Mouse (Mus musculus) liver, adult (tissue): Measurements from ENCODE around the gene Rnf152.

Source experiments
- GATA4 ChIP-seq: IDR thresholded peaks from 2 replicates; pipeline ENCODE4 v1.6.1; 2014; ENCODE audit warnings: mild to moderate bottlenecking, low read length; ENCODE audit not compliant: insufficient replicate concordance

The Rnf152 gene

GRCm38 (mm10) chr1:105331605-105332004 is 24.9 kb downstream of the Rnf152 start:
- TF ChIP-seq GATA4 = no peak

DNA sequence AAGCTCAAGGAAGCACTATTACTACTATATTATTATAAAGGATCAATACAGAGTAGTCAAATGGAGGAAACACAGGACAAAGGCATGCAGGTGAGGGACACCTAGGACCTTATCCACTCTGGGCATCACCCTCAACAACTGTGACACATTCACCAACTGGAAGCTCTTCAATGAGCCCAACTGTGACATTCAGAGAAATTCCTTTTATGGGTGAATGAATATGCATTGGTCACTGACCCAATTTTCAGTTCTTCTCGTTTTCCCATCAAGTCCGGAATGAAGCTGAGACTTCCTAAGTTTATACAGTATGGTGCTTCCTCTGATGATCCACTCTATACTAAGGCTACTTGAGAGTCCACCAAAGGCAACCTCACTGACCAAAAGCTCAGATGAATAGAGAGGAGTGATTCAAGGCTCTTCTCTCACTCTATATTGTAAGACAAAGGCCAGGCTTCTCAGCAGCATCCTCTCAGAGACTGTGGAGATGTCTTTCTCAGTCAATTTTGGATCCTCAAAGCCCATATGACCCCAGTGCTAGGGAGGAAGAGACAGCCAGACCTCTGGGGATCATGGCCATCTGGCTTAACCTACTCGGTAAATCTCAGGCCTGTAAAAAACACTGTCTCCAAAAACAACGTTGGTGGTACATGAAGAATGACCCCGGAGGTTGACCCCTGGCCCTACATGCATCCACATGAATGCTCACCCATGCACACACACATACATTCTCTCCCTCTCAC is 25.8 kb downstream of the Rnf152 start:
- TF ChIP-seq GATA4 = no peak

DNA sequence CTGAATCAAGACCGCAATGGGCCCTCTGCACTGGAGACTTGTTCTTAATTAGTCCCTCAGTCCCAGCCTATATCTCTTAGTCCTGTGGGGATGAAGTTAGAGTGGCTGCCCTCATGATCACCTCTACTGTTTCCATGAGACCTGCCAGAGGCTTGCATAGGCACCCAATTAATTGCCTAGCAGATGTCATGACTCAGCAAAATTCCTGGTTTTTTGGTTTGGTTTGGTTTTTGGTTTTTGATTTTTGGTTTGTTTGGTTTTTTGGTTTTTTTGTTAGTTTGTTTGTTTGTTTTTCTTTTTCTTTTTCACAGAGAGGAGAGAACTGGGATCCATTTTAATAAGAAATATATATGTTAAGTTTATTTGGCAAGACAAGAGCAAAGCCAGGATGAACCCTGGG is 28.7 kb downstream of the Rnf152 start:
- TF ChIP-seq GATA4 = no peak

DNA sequence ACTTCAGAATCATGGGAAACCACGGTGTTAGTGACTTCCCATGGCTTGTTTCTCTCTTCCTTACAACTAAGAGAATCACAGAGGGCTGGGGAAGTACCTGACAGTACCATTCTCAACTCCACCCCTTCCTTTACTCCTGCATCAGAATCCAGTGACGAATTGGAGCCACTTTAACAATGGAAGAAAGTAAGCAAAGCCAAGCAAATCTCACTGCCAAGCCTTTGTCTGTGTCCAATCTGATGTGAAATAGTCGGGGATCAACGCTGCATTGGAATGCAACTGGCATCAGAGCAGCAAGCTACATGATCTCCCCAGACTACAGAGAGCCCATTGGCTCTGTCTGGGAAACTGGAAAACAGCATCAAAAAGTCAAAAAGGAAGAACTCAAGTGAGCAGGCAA is 31.9 kb downstream of the Rnf152 start:
- TF ChIP-seq GATA4 = no peak

DNA sequence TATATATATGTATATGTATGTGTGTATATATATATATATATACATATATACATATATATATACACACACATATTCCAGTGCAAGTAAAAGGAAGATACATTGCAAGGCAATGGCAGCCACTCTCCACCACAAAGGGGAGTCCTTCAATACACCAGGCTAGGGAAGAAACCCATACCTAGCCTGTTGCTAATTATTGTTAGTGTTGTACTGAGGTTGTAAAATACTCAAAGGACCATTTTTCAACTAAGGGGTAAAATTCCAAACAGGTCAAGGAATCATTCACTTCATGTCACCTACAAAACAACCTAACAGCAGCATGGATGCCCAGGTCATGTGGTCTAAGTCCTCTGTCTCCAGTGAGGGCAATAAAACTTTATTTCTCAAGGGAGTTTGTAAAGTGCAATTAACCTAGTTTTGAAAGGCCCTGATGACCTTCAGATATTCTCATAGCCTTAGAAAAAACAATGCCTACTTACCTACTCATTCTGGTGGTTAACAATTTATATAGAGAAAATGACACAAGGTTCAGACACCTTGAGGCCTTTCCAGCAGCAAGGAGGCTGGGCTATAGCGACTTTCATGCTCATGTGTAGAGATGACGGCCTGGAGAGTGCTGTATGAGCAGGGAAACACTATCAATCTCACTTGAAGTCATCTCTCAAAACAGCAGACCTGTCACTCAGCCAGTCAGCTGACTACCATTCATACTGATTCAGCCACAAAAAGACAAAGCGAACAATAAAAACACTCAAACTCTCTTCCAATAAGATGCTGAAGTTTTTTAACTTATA is 42.3 kb downstream of the Rnf152 start:
- TF ChIP-seq GATA4 = no peak

GRCm38 (mm10) chr1:105312601-105312901 is 44.0 kb downstream of the Rnf152 start:
- TF ChIP-seq GATA4 = no peak

GRCm38 (mm10) chr1:105311899-105312600 is 44.5 kb downstream of the Rnf152 start:
- no peak for TF ChIP-seq GATA4

GRCm38 (mm10) chr1:105302164-105302563 is 54.3 kb downstream of the Rnf152 start:
- no peak for TF ChIP-seq GATA4

DNA sequence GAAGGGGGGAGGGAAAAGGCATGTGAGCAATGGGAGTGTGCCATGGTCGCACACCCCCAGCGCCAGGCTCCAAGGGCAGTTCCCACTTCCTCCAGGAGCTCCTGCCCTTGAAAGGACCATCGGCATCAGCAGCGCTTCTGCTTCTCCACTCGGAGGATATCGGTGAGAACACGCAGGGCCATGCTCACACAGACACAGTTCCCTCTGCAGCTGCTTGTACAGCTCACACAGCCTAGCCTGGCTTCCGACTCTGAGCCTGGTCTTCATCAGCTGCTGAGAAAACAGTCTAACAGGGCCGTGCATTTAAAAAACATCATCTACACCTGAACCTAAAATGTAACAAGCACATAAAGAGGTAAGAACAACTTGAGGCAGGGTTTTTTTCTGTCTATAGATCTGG is 54.7 kb downstream of the Rnf152 start:
- no peak for TF ChIP-seq GATA4

GRCm38 (mm10) chr1:105291859-105292258 is 64.7 kb downstream of the Rnf152 start:
- no peak for TF ChIP-seq GATA4

DNA sequence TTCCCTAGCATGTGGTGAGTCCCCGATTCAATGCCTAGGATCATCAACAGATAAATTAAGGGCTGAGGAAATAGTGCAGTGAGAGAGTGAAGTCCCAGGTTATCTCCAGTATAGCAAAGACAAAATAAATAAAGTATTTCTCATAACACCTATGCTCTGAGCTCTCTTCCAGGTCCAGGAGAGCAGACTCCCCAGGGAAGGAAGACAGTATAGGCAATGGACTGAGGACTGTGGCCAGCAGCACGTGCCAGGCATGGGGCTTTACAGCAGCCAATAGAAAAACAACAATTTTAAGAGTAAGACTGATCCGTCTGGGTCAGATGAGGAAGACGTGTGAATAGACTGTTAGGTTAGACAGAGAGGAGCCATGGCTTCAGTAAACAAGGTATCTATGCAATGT is 69.0 kb downstream of the Rnf152 start:
- no peak for TF ChIP-seq GATA4

GRCm38 (mm10) chr1:105286906-105287305 is 69.6 kb downstream of the Rnf152 start:
- no peak for TF ChIP-seq GATA4

- no peak for TF ChIP-seq GATA4
Measured at GRCm38 (mm10) chr1:105285001-105285400, 71.5 kb downstream of the Rnf152 start.

GRCm38 (mm10) chr1:105284116-105284515 is 72.4 kb downstream of the Rnf152 start:
- TF ChIP-seq GATA4 = no peak

- TF ChIP-seq GATA4 = no peak
Measured at GRCm38 (mm10) chr1:105281277-105281676, 75.2 kb downstream of the Rnf152 start.

GRCm38 (mm10) chr1:105280160-105280559 is 76.3 kb downstream of the Rnf152 start:
- no peak for TF ChIP-seq GATA4

- no peak for TF ChIP-seq GATA4
Measured at GRCm38 (mm10) chr1:105274500-105275194, 81.9 kb downstream of the Rnf152 start.
